7 mouse cellular contexts compared by ENCODE assay signal in the genomic region with DNA sequence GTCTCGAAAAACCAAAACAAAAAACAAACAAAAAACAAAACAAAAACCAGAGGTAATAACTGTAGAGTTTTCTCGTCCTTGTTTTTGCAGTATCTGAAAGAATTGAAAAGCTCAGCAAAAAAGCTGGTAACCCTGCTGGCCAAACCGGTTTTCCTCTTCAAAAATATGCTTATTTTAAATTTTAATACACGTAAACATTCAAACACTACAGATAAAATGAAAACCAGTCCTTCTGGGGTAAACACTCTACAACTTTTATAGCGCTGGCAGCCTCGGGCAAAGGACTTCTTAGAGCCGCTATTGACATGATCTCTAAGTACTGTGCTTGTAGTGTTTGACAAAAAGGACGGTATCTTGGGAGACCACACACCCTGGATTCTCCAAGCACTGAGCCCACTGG. TPM values are rescaled to one million over a fixed set of nuclear protein-coding genes. Genes with fewer than 3 reads are reported as not detected.
DNase-seq lines count a peak whose midpoint lies in the region; ATAC-seq and TF ChIP-seq lines count a peak whose summit lies in the region.

No protein-coding gene starts in this region.

- no peaks in the 10 kb centered on the region for H3K9me3 ChIP-seq in lung, embryonic 16.5 days (ENCODE audit: control insufficient read depth, low read length)
- no peaks in the 10 kb centered on the region for H3K9me3 ChIP-seq in forebrain, embryonic 12.5 days
- no peaks in the 10 kb centered on the region for H3K9me3 ChIP-seq in limb, embryonic 14.5 days (ENCODE audit: control insufficient read depth, low read length)
- no peaks in the 10 kb centered on the region for H3K9me3 ChIP-seq in stomach, embryonic 16.5 days (replicated peaks; ENCODE audit: control insufficient read depth, low read length)

- peaks cover 16% of the 10 kb centered on the region for H3K4me1 ChIP-seq in lung, embryonic 16.5 days (replicated peaks; ENCODE audit: control insufficient read depth, insufficient read depth, low read length)
- H3K4me1 ChIP-seq in forebrain, embryonic 12.5 days, result peaks cover 13% of the 10 kb centered on the region
- H3K4me1 ChIP-seq in limb, embryonic 14.5 days (ENCODE audit: control insufficient read depth, insufficient read depth, low read length), result peaks cover 16% of the 10 kb centered on the region; the same call in 1 of the 2 replicates
- peaks cover 8% of the 10 kb centered on the region for H3K4me1 ChIP-seq in stomach, embryonic 16.5 days (ENCODE audit: control insufficient read depth, insufficient read depth, low read length)

- WGBS in lung, embryonic 16.5 days, result 57% methylated on average over 8 of the region's 8 CpGs
- 89% methylated on average over 8 of the region's 8 CpGs for WGBS in forebrain, embryonic 12.5 days
- WGBS in limb, embryonic 14.5 days, result 42% methylated on average over 8 of the region's 8 CpGs
- 76% methylated on average over 8 of the region's 8 CpGs for WGBS in stomach, embryonic 16.5 days

- peak overlapping the region; percentile 100; the same call in 1 of the 2 replicates for H3K9ac ChIP-seq in lung, embryonic 16.5 days (ENCODE audit: low read length)
- H3K9ac ChIP-seq in forebrain, embryonic 12.5 days, result no peak overlapping the region
- peak overlapping the region; percentile 99; the same call in 1 of the 2 replicates for H3K9ac ChIP-seq in limb, embryonic 14.5 days (ENCODE audit: low read depth, low read length, severe bottlenecking)
- peak overlapping the region; percentile 100; the same call in 1 of the 2 replicates for H3K9ac ChIP-seq in stomach, embryonic 16.5 days (ENCODE audit: low read length)

- DNase-seq in lung, postnatal 10 days, result no peak
- DNase-seq in limb, embryonic 14.5 days (ENCODE audit: low spot score), result no peak
- no peak for DNase-seq in T-cell, adult 2 months (ENCODE audit: low spot score)
- no peak for DNase-seq in c-Kit-positive CD71-positive TER-119-positive erythroid progenitor cells, embryonic 14.5 days (ENCODE audit: low spot score)

- ATAC-seq in lung, embryonic 16.5 days (ENCODE audit: low read depth), result no peak
- no peak for ATAC-seq in forebrain, embryonic 12.5 days (ENCODE audit: low FRiP score)
- ATAC-seq in limb, embryonic 14.5 days (ENCODE audit: low FRiP score, low read depth), result no peak
- no peak for ATAC-seq in stomach, embryonic 16.5 days (ENCODE audit: insufficient read depth, low FRiP score)

- no peaks in the 10 kb centered on the region for H3K27me3 ChIP-seq in lung, embryonic 16.5 days (ENCODE audit: control insufficient read depth, insufficient read depth, low read depth, low read length)
- no peaks in the 10 kb centered on the region for H3K27me3 ChIP-seq in forebrain, embryonic 12.5 days
- H3K27me3 ChIP-seq in limb, embryonic 14.5 days (ENCODE audit: control insufficient read depth, insufficient read depth, low read length), result no peaks in the 10 kb centered on the region
- no peaks in the 10 kb centered on the region for H3K27me3 ChIP-seq in stomach, embryonic 16.5 days (ENCODE audit: control insufficient read depth, insufficient read depth, low read length)

- peaks cover 4% of the 10 kb centered on the region; the same call in 1 of the 2 replicates for H3K36me3 ChIP-seq in lung, embryonic 16.5 days (ENCODE audit: control insufficient read depth, insufficient read depth, low read length)
- peaks cover 6% of the 10 kb centered on the region; the same call in 1 of the 2 replicates for H3K36me3 ChIP-seq in forebrain, embryonic 12.5 days (replicated peaks)
- H3K36me3 ChIP-seq in limb, embryonic 14.5 days (ENCODE audit: control insufficient read depth, insufficient read depth, low read length), result peaks cover 2% of the 10 kb centered on the region; the same call in 1 of the 2 replicates
- H3K36me3 ChIP-seq in stomach, embryonic 16.5 days (ENCODE audit: control insufficient read depth, insufficient read depth, low read length), result no peaks in the 10 kb centered on the region

- H3K4me3 ChIP-seq in lung, embryonic 16.5 days (ENCODE audit: low read length), result peak overlapping the region; percentile 83
- H3K4me3 ChIP-seq in forebrain, embryonic 12.5 days (replicated peaks), result no peak overlapping the region
- H3K4me3 ChIP-seq in limb, embryonic 14.5 days (replicated peaks; ENCODE audit: low read length), result peak overlapping the region; percentile 50
- H3K4me3 ChIP-seq in stomach, embryonic 16.5 days (replicated peaks; ENCODE audit: low read length), result peak overlapping the region; percentile 77

- peak overlapping the region; percentile 84 for H3K4me2 ChIP-seq in lung, embryonic 16.5 days (ENCODE audit: low read depth, low read length)
- H3K4me2 ChIP-seq in forebrain, embryonic 12.5 days, result peak overlapping the region; percentile 75; the same call in 1 of the 2 replicates
- H3K4me2 ChIP-seq in limb, embryonic 14.5 days (replicated peaks; ENCODE audit: low read depth, low read length, severe bottlenecking), result peak overlapping the region; percentile 75
- peak overlapping the region; percentile 59 for H3K4me2 ChIP-seq in stomach, embryonic 16.5 days (ENCODE audit: low read depth, low read length)

- H3K27ac ChIP-seq in lung, embryonic 16.5 days (ENCODE audit: low read length), result peak overlapping the region; percentile 98; the same call in 1 of the 2 replicates
- H3K27ac ChIP-seq in forebrain, embryonic 12.5 days, result no peak overlapping the region
- H3K27ac ChIP-seq in limb, embryonic 14.5 days (replicated peaks; ENCODE audit: low read depth, low read length), result peak overlapping the region; percentile 98; the same call in 1 of the 2 replicates
- 0 out of 2 replicates have a peak overlapping the region, but pooled peaks have one; percentile 99 for H3K27ac ChIP-seq in stomach, embryonic 16.5 days (ENCODE audit: low read length)

- no peak for TF ChIP-seq POLR2A in limb, embryonic 14.5 days (IDR thresholded peaks at IDR 0.05; ENCODE audit: borderline replicate concordance, extremely low read depth, insufficient read depth, insufficient read length)

RNA-seq across cellular contexts. Expression of a gene that starts 0.6 kb away (rescaled TPM):
- polyA plus RNA-seq in lung, embryonic 16.5 days (2015; fragmentation: Nextera tagmentation; extraction: Ambion mirVana), result 20.9 and 21.4 TPM in 2 replicates
- polyA plus RNA-seq in forebrain, embryonic 12.5 days (2016; fragmentation: Nextera tagmentation; extraction: Ambion mirVana), result 24.8 and 24.9 TPM in 2 replicates
- 15.8 and 19.1 TPM in 2 replicates for polyA plus RNA-seq in limb, embryonic 14.5 days (2012; rRNA removed)
- polyA plus RNA-seq in limb, embryonic 14.5 days (2014; fragmentation: Nextera tagmentation; extraction: Ambion mirVana), result 19.9 and 20.9 TPM in 2 replicates
- 17.6 and 20.4 TPM in 2 replicates for polyA plus RNA-seq in stomach, embryonic 16.5 days (2015; fragmentation: Nextera tagmentation; extraction: Ambion mirVana)

RNA-seq across cellular contexts. Expression of a gene that starts 43.8 kb away (rescaled TPM):
- polyA plus RNA-seq in lung, embryonic 16.5 days (2015; fragmentation: Nextera tagmentation; extraction: Ambion mirVana), result 1.2 and 1.3 TPM in 2 replicates
- polyA plus RNA-seq in forebrain, embryonic 12.5 days (2016; fragmentation: Nextera tagmentation; extraction: Ambion mirVana), result 3.8 and 5.2 TPM in 2 replicates
- polyA plus RNA-seq in limb, embryonic 14.5 days (2012; rRNA removed), result 0.80 and 0.91 TPM in 2 replicates
- polyA plus RNA-seq in limb, embryonic 14.5 days (2014; fragmentation: Nextera tagmentation; extraction: Ambion mirVana), result 1.0 and 1.1 TPM in 2 replicates
- polyA plus RNA-seq in stomach, embryonic 16.5 days (2015; fragmentation: Nextera tagmentation; extraction: Ambion mirVana), result 1.2 TPM in 2 replicates
